Mouse (Mus musculus): ENCODE data around the gene Stk39. TPM values are rescaled to one million over a fixed set of nuclear protein-coding genes. Genes with fewer than 3 reads are reported as not detected.

Gene Stk39
- polyA plus RNA-seq, 1 experiment from 2014 or later, result 26.9 TPM

DNA sequence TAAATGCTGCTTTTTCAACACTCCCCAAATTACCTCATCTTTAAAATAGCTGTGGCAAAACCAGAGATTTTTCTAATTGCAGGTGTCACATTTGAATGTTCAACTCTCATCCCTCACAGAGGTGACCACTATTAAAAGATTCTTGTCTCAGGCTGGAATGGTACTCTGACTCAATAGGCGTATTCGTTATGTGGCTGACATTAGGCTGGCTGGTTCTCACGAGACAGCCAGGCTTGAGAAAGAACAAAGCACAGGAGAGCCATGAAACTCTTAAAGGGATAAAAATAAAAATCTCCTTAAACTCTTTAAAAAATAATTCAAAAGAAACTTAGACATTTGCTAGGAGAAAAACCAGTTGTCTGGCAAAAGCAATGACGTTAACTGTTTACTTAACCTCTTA is 853 bp upstream of the Stk39 start:
- peaks cover 4% of the 10 kb centered on the region; the same call in 1 of the 2 replicates for H3K4me1 ChIP-seq (ENCODE audit: control insufficient read depth, insufficient read depth, low read length)
- no peak for ATAC-seq (ENCODE audit: low read depth)
- H3K27ac ChIP-seq (replicated peaks; ENCODE audit: low read depth, low read length), result no peak overlapping the region
- no peak overlapping the region for H3K4me3 ChIP-seq (ENCODE audit: low read depth, low read length)
- H3K36me3 ChIP-seq (ENCODE audit: control insufficient read depth, insufficient read depth, low read length), result no peaks in the 10 kb centered on the region
- 58% methylated on average over 4 of the region's 4 CpGs for WGBS
- DNase-seq (ENCODE audit: low spot score), result no peak
- no peaks in the 10 kb centered on the region for H3K27me3 ChIP-seq (replicated peaks; ENCODE audit: control insufficient read depth, insufficient read depth, low read length)
- H3K4me2 ChIP-seq (ENCODE audit: low read depth, low read length), result peak overlapping the region; percentile 95; the same call in 1 of the 2 replicates
- H3K9me3 ChIP-seq (ENCODE audit: control insufficient read depth, low read length), result no peaks in the 10 kb centered on the region
- H3K9ac ChIP-seq (ENCODE audit: low read depth, low read length), result no peak overlapping the region

DNA sequence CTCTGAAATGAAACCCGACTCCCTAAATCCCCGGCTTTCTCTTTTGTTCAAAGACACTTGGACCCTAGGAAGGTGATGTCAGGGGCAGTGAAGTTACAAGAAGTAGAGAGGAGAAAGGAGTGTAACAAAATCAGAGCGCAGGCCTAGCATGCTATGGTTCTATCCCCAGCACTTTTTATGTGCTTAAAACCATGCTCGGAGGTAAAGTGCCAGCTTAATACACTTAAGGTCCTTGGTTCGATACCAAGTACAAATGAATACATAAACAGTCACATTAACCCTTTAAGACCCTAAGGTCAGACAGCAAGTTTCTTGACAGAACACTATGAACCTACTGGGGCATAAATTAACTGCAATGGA is 463 bp upstream of the Stk39 start:
- Histone ChIP-seq H3K4me3 (ENCODE audit: low read depth, low read length) (peak overlapping the region; percentile 90), H3K9ac (ENCODE audit: low read depth, low read length) (peak overlapping the region; percentile 86), H3K27me3 (replicated peaks; ENCODE audit: control insufficient read depth, insufficient read depth, low read length) (no peaks in the 10 kb centered on the region), H3K9me3 (ENCODE audit: control insufficient read depth, low read length) (no peaks in the 10 kb centered on the region), H3K4me2 (ENCODE audit: low read depth, low read length) (peak overlapping the region; percentile 95), H3K36me3 (ENCODE audit: control insufficient read depth, insufficient read depth, low read length) (no peaks in the 10 kb centered on the region), H3K27ac (replicated peaks; ENCODE audit: low read depth, low read length) (peak overlapping the region; percentile 82; the same call in 1 of the 2 replicates), H3K4me1 (ENCODE audit: control insufficient read depth, insufficient read depth, low read length) (peaks cover 4% of the 10 kb centered on the region; the same call in 1 of the 2 replicates)
- ATAC-seq (ENCODE audit: low read depth) (peak; percentile 1; the same call in 1 of the 2 replicates), DNase-seq (ENCODE audit: low spot score) (no peak)
- WGBS, result 2% methylated on average over 5 of the region's 5 CpGs

DNA sequence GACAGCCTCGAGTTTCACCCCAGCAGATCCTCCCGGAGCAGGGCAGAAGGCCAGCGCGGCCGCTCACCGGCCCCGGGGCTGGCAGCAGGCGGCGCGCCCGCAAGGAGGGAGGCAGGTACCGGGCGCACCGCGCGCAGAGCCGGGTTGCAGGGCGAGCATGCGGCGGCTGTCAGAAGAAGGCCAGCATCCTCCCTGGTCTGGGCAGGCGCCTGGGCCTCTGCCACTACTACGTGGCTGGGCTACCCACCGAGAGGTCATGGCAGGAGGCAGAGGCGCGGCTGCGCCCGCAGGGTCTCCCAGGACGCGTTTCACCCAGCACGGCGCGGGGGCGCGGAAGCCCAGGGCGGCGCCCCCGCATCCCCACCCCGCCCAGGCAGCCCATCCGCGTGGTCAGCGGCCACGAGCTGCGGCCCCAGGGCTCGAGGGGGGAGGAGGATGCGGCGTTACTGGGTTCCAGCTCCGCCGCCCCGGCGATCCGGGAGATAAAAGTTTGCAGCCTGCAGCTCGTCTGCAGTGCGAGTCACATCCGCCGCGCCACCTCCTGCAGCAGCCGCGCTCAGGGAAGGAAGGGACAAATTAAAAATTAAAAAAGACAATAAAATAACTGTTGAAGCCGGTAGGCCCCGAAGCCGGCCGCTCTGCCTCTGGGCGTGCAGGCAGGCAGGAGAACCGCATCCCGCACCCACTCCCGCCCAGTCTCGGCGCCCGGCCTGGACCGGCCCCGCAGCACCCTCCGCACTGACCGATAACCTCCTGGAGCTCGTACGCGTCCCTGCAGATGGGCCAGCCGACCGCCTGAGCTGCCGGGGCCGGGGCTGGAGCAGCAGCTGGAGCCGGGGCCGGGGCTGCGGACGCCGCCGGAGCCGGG is 943 bp downstream of the Stk39 start:
- Histone ChIP-seq H3K27me3 (replicated peaks; ENCODE audit: control insufficient read depth, insufficient read depth, low read length) (no peaks in the 10 kb centered on the region), H3K9me3 (ENCODE audit: control insufficient read depth, low read length) (no peaks in the 10 kb centered on the region)
- peak; percentile 67 for ATAC-seq (ENCODE audit: low read depth)

DNA sequence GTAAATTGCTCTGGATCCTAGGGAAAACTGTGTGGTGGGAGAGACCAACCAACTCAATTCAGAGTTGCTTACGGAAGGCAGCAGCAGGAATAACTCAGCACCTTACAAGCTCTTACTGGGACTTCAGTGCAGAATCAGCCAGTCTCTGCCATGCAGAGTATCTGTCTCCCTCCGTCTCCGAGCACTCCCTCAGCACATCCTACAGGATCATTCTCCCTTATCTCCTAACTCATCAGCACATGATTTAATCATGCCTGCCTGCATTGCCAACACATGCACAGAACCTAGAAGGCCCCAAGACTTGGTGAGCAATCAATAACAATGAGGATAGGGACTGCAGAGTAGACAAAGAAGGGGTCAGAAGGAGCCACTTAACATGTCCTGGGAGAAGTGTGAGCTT is 2.6 kb downstream of the Stk39 start:
- Histone ChIP-seq H3K9ac (ENCODE audit: low read depth, low read length) (no peak overlapping the region), H3K4me2 (ENCODE audit: low read depth, low read length) (peak overlapping the region; percentile 28; the same call in 1 of the 2 replicates), H3K9me3 (ENCODE audit: control insufficient read depth, low read length) (no peaks in the 10 kb centered on the region), H3K36me3 (ENCODE audit: control insufficient read depth, insufficient read depth, low read length) (no peaks in the 10 kb centered on the region), H3K4me3 (ENCODE audit: low read depth, low read length) (no peak overlapping the region), H3K27me3 (replicated peaks; ENCODE audit: control insufficient read depth, insufficient read depth, low read length) (no peaks in the 10 kb centered on the region), H3K4me1 (ENCODE audit: control insufficient read depth, insufficient read depth, low read length) (peaks cover 4% of the 10 kb centered on the region; the same call in 1 of the 2 replicates), H3K27ac (replicated peaks; ENCODE audit: low read depth, low read length) (no peak overlapping the region)
- no peak for DNase-seq (ENCODE audit: low spot score)
- ATAC-seq (ENCODE audit: low read depth), result no peak
- 90% methylated on average over 3 of the region's 3 CpGs for WGBS

More for the DNA sequence above, 943 bp downstream of the Stk39 start:
- H3K4me1 ChIP-seq (ENCODE audit: control insufficient read depth, insufficient read depth, low read length), result peaks cover 4% of the 10 kb centered on the region; the same call in 1 of the 2 replicates
- 0% methylated on average over 46 of the region's 87 CpGs for WGBS
- peak; percentile 72 for DNase-seq (ENCODE audit: low spot score)
- peak overlapping the region; percentile 82 for H3K27ac ChIP-seq (replicated peaks; ENCODE audit: low read depth, low read length)
- H3K36me3 ChIP-seq (ENCODE audit: control insufficient read depth, insufficient read depth, low read length), result no peaks in the 10 kb centered on the region
- H3K9ac ChIP-seq (ENCODE audit: low read depth, low read length), result peak overlapping the region; percentile 86
- peak overlapping the region; percentile 95 for H3K4me2 ChIP-seq (ENCODE audit: low read depth, low read length)
- peak overlapping the region; percentile 90 for H3K4me3 ChIP-seq (ENCODE audit: low read depth, low read length)

DNA sequence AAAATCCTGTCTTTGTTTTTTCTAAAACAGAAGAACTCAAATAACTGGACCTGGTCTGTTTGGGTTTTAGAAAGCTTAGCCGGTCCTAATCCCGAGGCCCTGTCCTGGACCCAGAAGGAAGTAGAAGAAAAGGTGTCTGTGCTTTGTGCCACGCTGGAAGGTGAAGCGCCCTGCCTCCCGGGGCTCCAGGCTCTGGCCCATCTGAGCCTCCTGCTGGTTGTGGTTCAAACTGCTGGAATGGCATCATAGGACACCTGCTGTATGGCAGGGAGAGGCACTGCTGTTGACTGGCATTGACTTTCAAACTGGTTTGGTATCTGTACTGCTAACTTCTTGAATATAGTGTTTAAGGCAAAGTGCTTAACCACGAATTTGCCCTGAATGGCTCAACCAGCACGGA is 3.4 kb downstream of the Stk39 start:
- H3K9me3 ChIP-seq (ENCODE audit: control insufficient read depth, low read length), result no peaks in the 10 kb centered on the region
- no peaks in the 10 kb centered on the region for H3K27me3 ChIP-seq (replicated peaks; ENCODE audit: control insufficient read depth, insufficient read depth, low read length)
- no peak overlapping the region for H3K9ac ChIP-seq (ENCODE audit: low read depth, low read length)
- H3K27ac ChIP-seq (replicated peaks; ENCODE audit: low read depth, low read length), result no peak overlapping the region
- peak; percentile 44 for DNase-seq (ENCODE audit: low spot score)
- no peak overlapping the region for H3K4me3 ChIP-seq (ENCODE audit: low read depth, low read length)
- H3K36me3 ChIP-seq (ENCODE audit: control insufficient read depth, insufficient read depth, low read length), result no peaks in the 10 kb centered on the region
- no peak overlapping the region for H3K4me2 ChIP-seq (ENCODE audit: low read depth, low read length)
- ATAC-seq (ENCODE audit: low read depth), result no peak
- WGBS, result 62% methylated on average over 7 of the region's 7 CpGs
- H3K4me1 ChIP-seq (ENCODE audit: control insufficient read depth, insufficient read depth, low read length), result peaks cover 4% of the 10 kb centered on the region; the same call in 1 of the 2 replicates

DNA sequence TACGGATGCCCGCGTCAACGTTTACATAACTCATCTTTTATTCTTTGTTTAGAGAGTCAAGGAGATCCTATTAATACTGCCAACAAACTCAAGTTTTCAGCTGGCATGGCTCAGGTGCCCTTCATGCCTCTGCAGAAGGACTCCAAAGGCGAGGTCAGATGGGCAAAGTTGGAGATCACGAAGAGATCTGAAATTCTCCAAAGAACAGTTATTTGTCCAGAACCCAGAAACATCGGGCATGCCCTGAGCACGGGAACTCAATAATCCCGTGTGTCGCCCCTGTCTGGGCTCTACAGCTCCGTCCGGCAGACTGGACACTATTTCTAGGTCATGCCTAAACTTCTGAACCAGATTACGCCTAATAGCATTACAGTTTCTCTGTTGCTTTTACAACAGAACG is 3.8 kb downstream of the Stk39 start:
- no peaks in the 10 kb centered on the region for H3K36me3 ChIP-seq (ENCODE audit: control insufficient read depth, insufficient read depth, low read length)
- DNase-seq (ENCODE audit: low spot score), result no peak
- H3K4me1 ChIP-seq (ENCODE audit: control insufficient read depth, insufficient read depth, low read length), result peaks cover 4% of the 10 kb centered on the region; the same call in 1 of the 2 replicates
- no peaks in the 10 kb centered on the region for H3K9me3 ChIP-seq (ENCODE audit: control insufficient read depth, low read length)
- ATAC-seq (ENCODE audit: low read depth), result no peak
- H3K27ac ChIP-seq (replicated peaks; ENCODE audit: low read depth, low read length), result no peak overlapping the region
- no peak overlapping the region for H3K4me3 ChIP-seq (ENCODE audit: low read depth, low read length)
- H3K4me2 ChIP-seq (ENCODE audit: low read depth, low read length), result no peak overlapping the region
- no peak overlapping the region for H3K9ac ChIP-seq (ENCODE audit: low read depth, low read length)
- H3K27me3 ChIP-seq (replicated peaks; ENCODE audit: control insufficient read depth, insufficient read depth, low read length), result no peaks in the 10 kb centered on the region
- WGBS, result 88% methylated on average over 14 of the region's 14 CpGs

DNA sequence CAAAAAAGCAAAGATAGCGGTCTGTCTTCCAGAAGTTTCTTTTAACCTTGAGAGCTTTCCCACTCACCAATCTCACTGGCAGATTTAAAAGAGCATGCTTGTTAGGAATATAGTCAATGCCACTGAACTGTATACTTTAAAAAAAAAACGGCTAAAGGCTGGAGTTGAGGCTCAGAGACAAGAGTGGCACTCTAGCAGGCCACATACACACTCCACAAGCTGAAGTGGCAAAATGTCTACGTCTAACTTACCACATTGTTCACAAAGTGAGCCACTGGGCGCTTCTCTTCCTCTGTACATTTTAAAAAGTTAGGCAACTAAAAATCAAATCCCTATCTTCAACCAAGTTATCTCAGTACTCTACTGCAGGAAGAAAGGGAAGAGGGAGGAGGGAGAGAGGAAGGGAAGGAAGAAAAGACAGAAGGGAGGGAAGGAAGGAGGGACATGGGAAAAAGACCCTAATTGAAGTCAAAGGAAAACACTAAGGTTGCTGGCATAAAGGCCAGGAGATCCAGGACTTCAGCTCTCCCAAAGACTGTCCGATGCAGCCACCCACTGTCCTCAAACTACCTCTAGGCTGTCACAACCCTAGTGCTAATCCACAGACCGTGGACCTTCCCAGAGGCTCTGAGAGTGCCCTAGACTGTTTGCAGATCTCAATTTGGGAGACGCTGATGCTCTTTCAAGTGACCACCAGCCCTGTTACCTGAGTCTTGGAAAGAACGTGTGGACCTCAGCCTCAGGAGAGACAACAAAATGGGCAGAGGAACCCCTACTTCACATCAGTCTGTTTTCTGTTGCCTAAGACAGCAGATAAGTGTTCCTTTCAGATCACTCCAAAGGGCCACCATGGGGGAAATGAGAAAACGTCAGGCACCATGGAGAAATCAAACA is 4.7 kb downstream of the Stk39 start:
- Histone ChIP-seq H3K4me2 (ENCODE audit: low read depth, low read length) (no peak overlapping the region), H3K27ac (replicated peaks; ENCODE audit: low read depth, low read length) (no peak overlapping the region)
- ATAC-seq (ENCODE audit: low read depth), result no peak

More for the DNA sequence above, 4.7 kb downstream of the Stk39 start:
- H3K4me1 ChIP-seq (ENCODE audit: control insufficient read depth, insufficient read depth, low read length), result peaks cover 6% of the 10 kb centered on the region; the same call in 1 of the 2 replicates
- no peak overlapping the region for H3K4me3 ChIP-seq (ENCODE audit: low read depth, low read length)
- WGBS, result 80% methylated on average over 9 of the region's 9 CpGs
- no peaks in the 10 kb centered on the region for H3K36me3 ChIP-seq (ENCODE audit: control insufficient read depth, insufficient read depth, low read length)
- DNase-seq (ENCODE audit: low spot score), result no peak
- H3K9me3 ChIP-seq (ENCODE audit: control insufficient read depth, low read length), result no peaks in the 10 kb centered on the region
- no peaks in the 10 kb centered on the region for H3K27me3 ChIP-seq (replicated peaks; ENCODE audit: control insufficient read depth, insufficient read depth, low read length)
- H3K9ac ChIP-seq (ENCODE audit: low read depth, low read length), result no peak overlapping the region
